Mouse (Mus musculus) hindbrain, embryonic 12.5 days (tissue): ENCODE results near the gene Slc25a29. TPM values are rescaled to one million over a fixed set of nuclear protein-coding genes. Genes with fewer than 3 reads are reported as not detected.

Source experiments
- ATAC-seq: fragments of 200-750 bp; cut with Nextera tagmentation; 2 replicates; pipeline ENCODE4 v1.8.0; 2017; ENCODE audit warnings: moderate TSS enrichment; ENCODE audit not compliant: low FRiP score
- H3K27ac ChIP-seq: fragments of 300-500 bp; sonication (generic); 2 replicates; pipeline ENCODE4 v1.5.1; 2016; ENCODE audit warnings: mild to moderate bottlenecking
- H3K27me3 ChIP-seq: fragments of 300-500 bp; sonication (generic); 2 replicates; pipeline ENCODE4 v1.6.1; 2016; ENCODE audit warnings: mild to moderate bottlenecking
- H3K36me3 ChIP-seq: fragments of 300-500 bp; sonication (generic); 2 replicates; pipeline ENCODE4 v1.6.1; 2016; ENCODE audit warnings: mild to moderate bottlenecking
- H3K4me1 ChIP-seq: fragments of 300-500 bp; sonication (generic); 2 replicates; pipeline ENCODE4 v1.6.1; 2016
- H3K4me2 ChIP-seq: fragments of 300-500 bp; sonication (generic); replicated peaks from 2 replicates; pipeline ENCODE4 v1.6.1; 2016; ENCODE audit warnings: mild to moderate bottlenecking
- H3K4me3 ChIP-seq: fragments of 300-500 bp; sonication (generic); 2 replicates; pipeline ENCODE4 v1.5.1; 2016; ENCODE audit warnings: mild to moderate bottlenecking
- H3K9ac ChIP-seq: fragments of 300-500 bp; sonication (generic); 2 replicates; pipeline ENCODE4 v1.6.1; 2016; ENCODE audit warnings: mild to moderate bottlenecking, moderate library complexity
- H3K9me3 ChIP-seq: fragments of 300-500 bp; sonication (generic); replicated peaks from 2 replicates; pipeline ENCODE4 v1.6.1; 2016; ENCODE audit warnings: mild to moderate bottlenecking
- WGBS: fragments of 180-500 bp; shearing (Covaris S2); methylation state at CpG from one replicate; pipeline ENCODE4 v1.1.7; 2016; 5-methylcytosine and 5-hydroxymethylcytosine counted together
- polyA plus RNA-seq: library from polyadenylated mRNA; unstranded; fragments of >200 nt; fragmentation: Nextera tagmentation; extraction: Ambion mirVana; gene quantifications from 2 replicates; pipeline ENCODE4 v1.2.1, GENCODE M21; 2016

Gene Slc25a29
- polyA plus RNA-seq, 1 experiment from 2014 or later, result 15.1 TPM

- H3K36me3 ChIP-seq, result peaks cover 14% of the 10 kb centered on the region
- ATAC-seq, result no peak
- H3K4me2 ChIP-seq, result no peak overlapping the region
- 66% methylated on average over 9 of the region's 9 CpGs for WGBS
- no peaks in the 10 kb centered on the region for H3K9me3 ChIP-seq
- H3K4me3 ChIP-seq, result no peak overlapping the region
- peaks cover 9% of the 10 kb centered on the region; the same call in 1 of the 2 replicates for H3K27me3 ChIP-seq
- no peak overlapping the region for H3K27ac ChIP-seq
- peaks cover 34% of the 10 kb centered on the region for H3K4me1 ChIP-seq
- no peak overlapping the region for H3K9ac ChIP-seq
Measured at GRCm38 (mm10) chr12:108831966-108832643, 3.6 kb downstream of the Slc25a29 start.

GRCm38 (mm10) chr12:108830358-108830757 is 5.3 kb downstream of the Slc25a29 start:
- 77% methylated on average over 6 of the region's 6 CpGs for WGBS
- Histone ChIP-seq H3K4me3 (no peak overlapping the region), H3K4me2 (no peak overlapping the region), H3K27me3 (peaks cover 9% of the 10 kb centered on the region; the same call in 1 of the 2 replicates), H3K36me3 (peaks cover 23% of the 10 kb centered on the region), H3K9me3 (no peaks in the 10 kb centered on the region), H3K27ac (no peak overlapping the region), H3K4me1 (peaks cover 23% of the 10 kb centered on the region), H3K9ac (no peak overlapping the region)
- ATAC-seq, result no peak

- H3K27me3 ChIP-seq, result peaks cover 6% of the 10 kb centered on the region; the same call in 1 of the 2 replicates
- no peaks in the 10 kb centered on the region for H3K9me3 ChIP-seq
- peaks cover 23% of the 10 kb centered on the region for H3K36me3 ChIP-seq
- ATAC-seq, result no peak
- WGBS, result 85% methylated on average over 5 of the region's 5 CpGs
- no peak overlapping the region for H3K27ac ChIP-seq
- no peak overlapping the region for H3K4me3 ChIP-seq
- H3K9ac ChIP-seq, result no peak overlapping the region
- peaks cover 17% of the 10 kb centered on the region for H3K4me1 ChIP-seq
- no peak overlapping the region for H3K4me2 ChIP-seq
Measured at GRCm38 (mm10) chr12:108829636-108830035, 6.0 kb downstream of the Slc25a29 start.

GRCm38 (mm10) chr12:108827641-108828040 is 8.0 kb downstream of the Slc25a29 start:
- Histone ChIP-seq H3K9ac (no peak overlapping the region), H3K27me3 (no peaks in the 10 kb centered on the region), H3K4me3 (no peak overlapping the region), H3K4me1 (peaks cover 9% of the 10 kb centered on the region), H3K36me3 (peaks cover 23% of the 10 kb centered on the region), H3K27ac (no peak overlapping the region), H3K4me2 (no peak overlapping the region), H3K9me3 (no peaks in the 10 kb centered on the region)
- 97% methylated on average over 6 of the region's 6 CpGs for WGBS
- no peak for ATAC-seq

GRCm38 (mm10) chr12:108826958-108827535 is 8.6 kb downstream of the Slc25a29 start:
- Histone ChIP-seq H3K4me1 (peaks cover 3% of the 10 kb centered on the region), H3K9ac (no peak overlapping the region), H3K4me3 (no peak overlapping the region), H3K9me3 (no peaks in the 10 kb centered on the region), H3K27me3 (no peaks in the 10 kb centered on the region), H3K36me3 (peaks cover 23% of the 10 kb centered on the region), H3K4me2 (no peak overlapping the region), H3K27ac (no peak overlapping the region)
- no peak for ATAC-seq
- 96% methylated on average over 28 of the region's 28 CpGs for WGBS

- Histone ChIP-seq H3K27me3 (no peaks in the 10 kb centered on the region), H3K4me2 (no peak overlapping the region), H3K4me1 (no peaks in the 10 kb centered on the region; the same call in 1 of the 2 replicates), H3K4me3 (no peak overlapping the region), H3K9me3 (no peaks in the 10 kb centered on the region), H3K9ac (no peak overlapping the region), H3K27ac (no peak overlapping the region), H3K36me3 (peaks cover 23% of the 10 kb centered on the region)
- WGBS, result 94% methylated on average over 19 of the region's 19 CpGs
- no peak for ATAC-seq
Measured at GRCm38 (mm10) chr12:108826282-108826957, 9.3 kb downstream of the Slc25a29 start.

- no peak overlapping the region for H3K9ac ChIP-seq
- no peaks in the 10 kb centered on the region; the same call in 1 of the 2 replicates for H3K4me1 ChIP-seq
- no peaks in the 10 kb centered on the region for H3K9me3 ChIP-seq
- H3K4me3 ChIP-seq, result no peak overlapping the region
- H3K4me2 ChIP-seq, result no peak overlapping the region
- peaks cover 23% of the 10 kb centered on the region for H3K36me3 ChIP-seq
- no peak for ATAC-seq
- no peak overlapping the region for H3K27ac ChIP-seq
- no peaks in the 10 kb centered on the region for H3K27me3 ChIP-seq
- WGBS, result 89% methylated on average over 13 of the region's 13 CpGs
Measured at GRCm38 (mm10) chr12:108825561-108826224, 10.0 kb downstream of the Slc25a29 start.

GRCm38 (mm10) chr12:108824225-108824874 is 11.3 kb downstream of the Slc25a29 start:
- H3K4me1 ChIP-seq, result no peaks in the 10 kb centered on the region; the same call in 1 of the 2 replicates
- no peaks in the 10 kb centered on the region for H3K27me3 ChIP-seq
- H3K4me2 ChIP-seq, result no peak overlapping the region
- H3K4me3 ChIP-seq, result no peak overlapping the region
- H3K27ac ChIP-seq, result no peak overlapping the region
- peaks cover 26% of the 10 kb centered on the region for H3K36me3 ChIP-seq
- H3K9ac ChIP-seq, result no peak overlapping the region
- no peaks in the 10 kb centered on the region for H3K9me3 ChIP-seq
- WGBS, result 94% methylated on average over 15 of the region's 15 CpGs
- ATAC-seq, result no peak

GRCm38 (mm10) chr12:108823036-108823435 is 12.6 kb downstream of the Slc25a29 start:
- ATAC-seq, result no peak

GRCm38 (mm10) chr12:108820461-108820860 is 15.2 kb downstream of the Slc25a29 start:
- Histone ChIP-seq H3K27me3 (no peaks in the 10 kb centered on the region), H3K9me3 (no peaks in the 10 kb centered on the region), H3K36me3 (peaks cover 18% of the 10 kb centered on the region)

More at GRCm38 (mm10) chr12:108823036-108823435, 12.6 kb downstream of the Slc25a29 start:
- Histone ChIP-seq H3K36me3 (peaks cover 27% of the 10 kb centered on the region), H3K4me1 (no peaks in the 10 kb centered on the region), H3K27me3 (no peaks in the 10 kb centered on the region), H3K4me3 (no peak overlapping the region), H3K4me2 (no peak overlapping the region), H3K27ac (no peak overlapping the region), H3K9ac (no peak overlapping the region), H3K9me3 (no peaks in the 10 kb centered on the region)
- WGBS, result 80% methylated on average over 8 of the region's 8 CpGs

GRCm38 (mm10) chr12:108816569-108816968 is 19.1 kb downstream of the Slc25a29 start:
- no peak overlapping the region for H3K4me3 ChIP-seq
- 90% methylated on average over 11 of the region's 11 CpGs for WGBS
- ATAC-seq, result no peak
- peaks cover 31% of the 10 kb centered on the region for H3K36me3 ChIP-seq
- no peak overlapping the region for H3K27ac ChIP-seq
- H3K9ac ChIP-seq, result no peak overlapping the region
- no peak overlapping the region for H3K4me2 ChIP-seq
- H3K27me3 ChIP-seq, result no peaks in the 10 kb centered on the region
- no peaks in the 10 kb centered on the region for H3K9me3 ChIP-seq
- no peaks in the 10 kb centered on the region for H3K4me1 ChIP-seq

More at GRCm38 (mm10) chr12:108820461-108820860, 15.2 kb downstream of the Slc25a29 start:
- no peak overlapping the region for H3K4me3 ChIP-seq
- no peak for ATAC-seq
- H3K4me2 ChIP-seq, result no peak overlapping the region
- 91% methylated on average over 4 of the region's 4 CpGs for WGBS
- H3K27ac ChIP-seq, result no peak overlapping the region
- no peak overlapping the region for H3K9ac ChIP-seq
- no peaks in the 10 kb centered on the region for H3K4me1 ChIP-seq

- Histone ChIP-seq H3K27ac (no peak overlapping the region), H3K4me3 (no peak overlapping the region), H3K4me2 (no peak overlapping the region), H3K27me3 (no peaks in the 10 kb centered on the region), H3K36me3 (peaks cover 30% of the 10 kb centered on the region), H3K4me1 (no peaks in the 10 kb centered on the region), H3K9ac (no peak overlapping the region), H3K9me3 (no peaks in the 10 kb centered on the region)
- no peak for ATAC-seq
- WGBS, result 95% methylated on average over 6 of the region's 6 CpGs
Measured at GRCm38 (mm10) chr12:108814470-108814869, 21.2 kb downstream of the Slc25a29 start.
